Mouse (Mus musculus) intestine, embryonic 16.5 days (tissue): ENCODE measurements at regions not wholly inside any gene's neighbourhood (a gene's known extent, or its start where the extent isn't known, plus 50 kb on each side); places are given as distances from the start of the nearest gene placed in this dataset.
"Not testable (repeated sequence)": the region's sequence is repeated elsewhere in the genome, so short reads cannot be mapped to it uniquely, and the experiment has no call there.

Experiments used
- ATAC-seq: fragments of 200-750 bp; cut with Nextera tagmentation; 2 replicates; pipeline ENCODE4 v1.8.0; 2017; ENCODE audit warnings: moderate TSS enrichment, moderate library complexity
- H3K27ac ChIP-seq: fragments of 300-500 bp; sonication (generic); 2 replicates; pipeline ENCODE4 v1.5.1; 2014; ENCODE audit warnings: mild to moderate bottlenecking, low read length
- H3K27me3 ChIP-seq: fragments of 300-500 bp; sonication (generic); replicated peaks from 2 replicates; pipeline ENCODE4 v1.6.1; 2014; ENCODE audit warnings: low read length, control low read depth, mixed read lengths; ENCODE audit not compliant: control insufficient read depth, insufficient read depth
- H3K36me3 ChIP-seq: fragments of 300-500 bp; sonication (generic); 2 replicates; pipeline ENCODE4 v1.6.1; 2014; ENCODE audit warnings: low read length, control low read depth; ENCODE audit not compliant: control insufficient read depth, insufficient read depth
- H3K4me1 ChIP-seq: fragments of 300-500 bp; sonication (generic); 2 replicates; pipeline ENCODE4 v1.6.1; 2014; ENCODE audit warnings: low read length, control low read depth, mixed read lengths; ENCODE audit not compliant: control insufficient read depth, insufficient read depth
- H3K4me2 ChIP-seq: fragments of 300-500 bp; sonication (generic); 2 replicates; pipeline ENCODE4 v1.6.1; 2014; ENCODE audit warnings: low read depth, low read length, control low read depth
- H3K4me3 ChIP-seq: fragments of 300-500 bp; sonication (generic); 2 replicates; pipeline ENCODE4 v1.5.1; 2014; ENCODE audit warnings: mild to moderate bottlenecking, low read length
- H3K9ac ChIP-seq: fragments of 300-500 bp; sonication (generic); 2 replicates; pipeline ENCODE4 v1.6.1; 2014; ENCODE audit warnings: low read depth, low read length
- H3K9me3 ChIP-seq: fragments of 300-500 bp; sonication (generic); 2 replicates; pipeline ENCODE4 v1.6.1; 2016; ENCODE audit warnings: low read length, control low read depth; ENCODE audit not compliant: control insufficient read depth
- WGBS: fragments of 180-500 bp; shearing (Covaris S2); extraction: QIAGEN DNeasy Blood & Tissue Kit; methylation state at CpG from one replicate; pipeline ENCODE4 v1.1.7; 2014; 5-methylcytosine and 5-hydroxymethylcytosine counted together

DNA sequence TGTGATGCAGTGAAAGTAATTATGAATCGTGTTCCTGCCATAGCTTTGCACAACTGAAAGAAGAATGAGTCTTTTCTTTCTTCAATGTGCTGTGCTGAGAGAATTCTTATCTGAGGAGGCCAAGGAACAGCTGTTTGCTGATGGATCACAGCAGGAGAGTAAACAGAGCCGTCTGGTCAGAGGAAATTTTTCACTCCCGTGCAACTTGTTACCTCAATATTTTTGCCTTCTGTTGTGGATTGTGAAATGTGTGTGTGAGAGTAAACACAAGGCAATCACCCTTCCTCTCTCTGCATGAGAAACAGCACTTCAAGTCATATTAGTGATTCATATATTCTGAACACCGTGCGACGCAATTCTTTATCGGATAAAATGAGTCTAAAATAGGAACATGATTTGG is 171.9 kb downstream of the Epm2a start:
- no peak overlapping the region for H3K27ac ChIP-seq
- WGBS = 47% methylated on average over 7 of the region's 7 CpGs
- H3K36me3 ChIP-seq = no peaks in the 10 kb centered on the region
- no peaks in the 10 kb centered on the region for H3K9me3 ChIP-seq
- H3K4me2 ChIP-seq = no peak overlapping the region
- no peaks in the 10 kb centered on the region for H3K27me3 ChIP-seq
- H3K9ac ChIP-seq = no peak overlapping the region
- H3K4me3 ChIP-seq = no peak overlapping the region
- H3K4me1 ChIP-seq = no peaks in the 10 kb centered on the region
- ATAC-seq = no peak

DNA sequence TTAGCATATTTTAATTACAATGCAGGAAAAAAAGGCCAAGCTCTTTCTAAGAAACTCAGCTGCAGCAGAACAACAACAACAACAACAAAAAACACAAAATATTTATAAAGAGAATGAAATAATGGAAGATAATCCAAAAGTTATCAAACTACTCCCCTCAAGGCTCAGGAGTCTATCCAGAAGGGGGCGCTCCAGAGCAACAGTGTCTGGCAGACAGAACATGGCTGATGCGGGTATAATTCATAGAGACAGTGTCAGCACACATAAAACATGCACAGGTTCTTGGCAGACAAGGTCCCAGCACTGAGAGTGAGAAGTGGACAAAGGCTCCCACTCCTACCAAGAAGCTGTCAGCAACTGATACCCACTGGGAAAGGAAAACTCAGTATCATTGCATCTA is 173.9 kb downstream of the Epm2a start:
- Histone ChIP-seq H3K4me3 (no peak overlapping the region), H3K27ac (no peak overlapping the region), H3K4me2 (no peak overlapping the region), H3K4me1 (no peaks in the 10 kb centered on the region), H3K36me3 (no peaks in the 10 kb centered on the region), H3K9me3 (no peaks in the 10 kb centered on the region), H3K9ac (no peak overlapping the region), H3K27me3 (no peaks in the 10 kb centered on the region)
- WGBS = 58% methylated on average over 2 of the region's 2 CpGs
- ATAC-seq = no peak

GRCm38 (mm10) chr10:11531343-11531742 is 188.1 kb downstream of the Epm2a start:
- WGBS = 77% methylated on average over 1 of the region's 1 CpGs
- no peak overlapping the region for H3K4me2 ChIP-seq
- ATAC-seq = no peak

GRCm38 (mm10) chr10:11555376-11555775 is 212.2 kb downstream of the Epm2a start:
- not testable (repeated sequence) for H3K4me3 ChIP-seq, ATAC-seq, H3K36me3 ChIP-seq, H3K27ac ChIP-seq, H3K4me2 ChIP-seq, H3K9me3 ChIP-seq, H3K27me3 ChIP-seq, H3K4me1 ChIP-seq, H3K9ac ChIP-seq
- 89% methylated on average over 15 of the region's 15 CpGs for WGBS

More at GRCm38 (mm10) chr10:11531343-11531742, 188.1 kb downstream of the Epm2a start:
- H3K9ac ChIP-seq = no peak overlapping the region
- H3K27ac ChIP-seq = no peak overlapping the region
- H3K4me1 ChIP-seq = no peaks in the 10 kb centered on the region
- H3K27me3 ChIP-seq = no peaks in the 10 kb centered on the region
- no peaks in the 10 kb centered on the region for H3K36me3 ChIP-seq
- H3K9me3 ChIP-seq = no peaks in the 10 kb centered on the region
- H3K4me3 ChIP-seq = no peak overlapping the region

DNA sequence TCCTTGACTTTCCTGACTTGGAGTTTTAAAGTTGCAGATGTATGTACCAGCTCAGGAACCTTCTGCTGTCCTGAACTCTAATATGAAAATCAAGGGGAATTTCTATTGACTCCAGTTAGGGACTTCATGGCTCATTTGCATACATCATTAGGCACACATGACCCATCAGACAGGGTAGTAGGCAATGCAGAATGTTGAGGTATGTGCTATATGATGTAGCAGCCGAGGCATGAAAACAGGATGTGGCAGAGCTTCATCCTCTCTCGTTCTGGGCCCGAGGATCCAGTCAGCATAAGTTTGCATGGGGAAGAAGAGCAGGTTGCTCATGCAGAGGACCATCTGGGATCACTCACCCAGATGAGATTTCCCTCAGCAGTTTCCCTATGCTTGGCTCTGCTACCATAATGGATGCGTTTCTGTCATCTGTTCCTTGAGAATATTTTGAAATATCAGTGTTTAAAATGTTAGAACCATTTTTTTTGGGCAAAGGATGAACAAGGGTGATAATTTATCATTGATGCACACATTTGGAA is 227.4 kb downstream of the Epm2a start:
- H3K36me3 ChIP-seq = no peaks in the 10 kb centered on the region
- no peak overlapping the region for H3K4me3 ChIP-seq
- no peak for ATAC-seq
- no peaks in the 10 kb centered on the region for H3K27me3 ChIP-seq
- no peaks in the 10 kb centered on the region for H3K4me1 ChIP-seq
- no peaks in the 10 kb centered on the region for H3K9me3 ChIP-seq
- H3K27ac ChIP-seq = no peak overlapping the region
- WGBS = 75% methylated on average over 4 of the region's 4 CpGs
- H3K4me2 ChIP-seq = no peak overlapping the region
- H3K9ac ChIP-seq = no peak overlapping the region

DNA sequence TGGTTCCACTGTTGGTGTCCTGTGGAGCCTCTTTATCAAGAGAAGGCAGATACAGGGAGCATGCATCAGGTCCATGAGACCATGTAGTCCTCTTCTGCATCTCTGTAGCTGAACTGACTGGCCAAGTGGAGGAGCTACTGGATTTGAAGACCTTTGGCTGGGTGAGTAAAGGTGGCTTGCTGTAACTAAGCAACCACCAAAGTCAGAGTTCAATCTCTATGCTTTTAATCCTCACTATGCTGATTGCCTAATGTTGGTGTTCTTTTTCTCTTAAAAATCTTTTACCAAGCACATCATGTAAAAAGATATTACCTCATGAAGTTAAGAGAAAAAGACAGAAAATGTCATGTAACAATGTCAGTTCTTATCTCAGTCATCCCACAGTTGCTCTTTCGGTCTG is 265.2 kb downstream of the Epm2a start:
- no peak overlapping the region for H3K27ac ChIP-seq
- H3K4me2 ChIP-seq = no peak overlapping the region
- H3K9me3 ChIP-seq = no peaks in the 10 kb centered on the region
- no peaks in the 10 kb centered on the region for H3K4me1 ChIP-seq
- H3K4me3 ChIP-seq = no peak overlapping the region
- no peak for ATAC-seq
- 88% methylated on average over 1 of the region's 1 CpGs for WGBS
- no peaks in the 10 kb centered on the region for H3K27me3 ChIP-seq
- no peaks in the 10 kb centered on the region for H3K36me3 ChIP-seq
- H3K9ac ChIP-seq = no peak overlapping the region

DNA sequence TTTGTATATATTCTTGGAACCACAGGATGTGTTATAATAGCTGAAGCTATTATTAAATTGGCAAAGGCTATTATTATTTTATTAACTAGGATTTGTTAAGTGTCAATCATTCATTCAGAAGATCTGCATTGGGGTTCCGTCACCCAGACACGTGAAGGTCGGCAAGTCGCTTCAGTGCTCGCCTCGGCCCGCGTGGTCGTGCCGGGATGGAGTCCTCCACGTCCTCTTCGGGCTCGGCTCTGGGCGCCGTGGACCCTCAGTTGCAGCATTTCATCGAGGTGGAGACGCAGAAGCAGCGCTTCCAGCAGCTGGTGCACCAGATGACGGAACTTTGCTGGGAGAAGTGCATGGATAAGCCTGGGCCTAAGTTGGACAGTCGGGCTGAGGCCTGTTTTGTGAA is 265.9 kb downstream of the Epm2a start:
- H3K27ac ChIP-seq, ATAC-seq, H3K4me1 ChIP-seq, H3K9me3 ChIP-seq, H3K4me3 ChIP-seq, H3K27me3 ChIP-seq, H3K9ac ChIP-seq, H3K36me3 ChIP-seq, H3K4me2 ChIP-seq: not testable (repeated sequence)
- WGBS = 91% methylated on average over 15 of the region's 20 CpGs

- no peak overlapping the region for H3K4me3 ChIP-seq
- ATAC-seq = no peak
- H3K9me3 ChIP-seq = no peaks in the 10 kb centered on the region
- H3K4me2 ChIP-seq = no peak overlapping the region
- H3K4me1 ChIP-seq = no peaks in the 10 kb centered on the region
- no peak overlapping the region for H3K9ac ChIP-seq
- WGBS = 91% methylated on average over 1 of the region's 1 CpGs
- no peaks in the 10 kb centered on the region for H3K36me3 ChIP-seq
- H3K27me3 ChIP-seq = no peaks in the 10 kb centered on the region
- H3K27ac ChIP-seq = no peak overlapping the region
These were observed 304.9 kb downstream of the Epm2a start for GRCm38 (mm10) chr10:11648151-11648550.

DNA sequence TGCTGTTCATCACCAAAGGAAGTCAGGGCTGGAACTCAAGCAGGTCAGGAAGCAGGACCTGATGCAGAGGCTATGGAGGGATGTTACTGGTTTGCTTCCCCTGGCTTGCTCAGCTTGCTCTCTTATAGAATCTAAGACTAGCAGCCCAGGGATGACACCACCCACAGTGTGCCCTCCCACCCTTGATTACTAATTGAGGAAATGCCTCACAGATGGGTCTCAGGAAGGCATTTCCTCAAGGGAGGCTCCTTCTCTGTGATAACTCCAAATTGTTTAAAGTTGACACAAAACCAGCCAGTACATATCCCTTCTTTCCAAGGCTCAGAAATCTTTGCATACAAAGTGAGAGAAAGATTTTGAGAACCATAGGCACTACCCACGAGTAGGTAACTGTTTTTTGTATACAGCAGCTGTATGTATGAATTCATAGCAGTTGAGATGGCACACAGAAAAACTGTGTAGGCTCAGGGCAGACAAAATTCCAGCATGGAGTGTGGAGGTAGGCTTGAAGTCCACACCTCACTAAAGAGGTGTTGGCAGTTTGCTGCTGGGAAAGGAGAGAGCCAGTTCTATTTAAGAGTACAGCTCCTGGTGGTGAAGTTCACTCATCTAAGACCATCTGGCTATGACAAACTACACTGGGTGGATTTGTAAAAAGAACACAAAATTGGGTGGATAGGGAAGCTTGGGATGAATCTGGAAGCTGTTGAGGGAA is 317.0 kb downstream of the Epm2a start:
- Histone ChIP-seq H3K27me3 (no peaks in the 10 kb centered on the region), H3K9me3 (no peaks in the 10 kb centered on the region), H3K36me3 (no peaks in the 10 kb centered on the region), H3K4me1 (no peaks in the 10 kb centered on the region), H3K27ac (no peak overlapping the region), H3K4me2 (no peak overlapping the region), H3K4me3 (no peak overlapping the region), H3K9ac (no peak overlapping the region)
- 38% methylated on average over 1 of the region's 1 CpGs for WGBS
- no peak for ATAC-seq
